Mouse (Mus musculus) embryo, embryonic 11 days (tissue): ENCODE measurements at regions not wholly inside any gene's neighbourhood (a gene's known extent, or its start where the extent isn't known, plus 50 kb on each side); places are given as distances from the start of the nearest gene placed in this dataset.

Experiments used
- DNase-seq: peaks from one replicate; pipeline ENCODE4 v3.0.0-alpha.2; 2015

DNA sequence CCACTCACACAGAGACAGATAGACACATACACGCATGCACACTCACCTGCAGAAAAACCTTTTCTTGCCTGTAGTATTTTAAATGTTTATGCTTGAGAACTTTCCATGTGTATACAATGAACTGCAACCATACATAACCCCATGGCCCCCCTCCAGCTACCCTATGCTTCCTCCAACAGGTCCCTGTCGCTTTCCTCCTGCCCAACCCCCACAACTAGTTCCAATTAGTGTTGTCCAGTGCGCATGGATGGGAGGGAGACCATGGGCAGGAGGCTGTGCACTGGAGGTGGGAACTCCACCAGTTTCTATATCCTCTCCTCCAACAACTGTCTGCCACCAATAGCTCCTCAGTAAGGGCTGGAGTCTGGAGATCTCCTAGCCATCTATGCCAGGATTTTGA, 82.9 kb upstream of the Jade1 start:
- no peak for DNase-seq

DNA sequence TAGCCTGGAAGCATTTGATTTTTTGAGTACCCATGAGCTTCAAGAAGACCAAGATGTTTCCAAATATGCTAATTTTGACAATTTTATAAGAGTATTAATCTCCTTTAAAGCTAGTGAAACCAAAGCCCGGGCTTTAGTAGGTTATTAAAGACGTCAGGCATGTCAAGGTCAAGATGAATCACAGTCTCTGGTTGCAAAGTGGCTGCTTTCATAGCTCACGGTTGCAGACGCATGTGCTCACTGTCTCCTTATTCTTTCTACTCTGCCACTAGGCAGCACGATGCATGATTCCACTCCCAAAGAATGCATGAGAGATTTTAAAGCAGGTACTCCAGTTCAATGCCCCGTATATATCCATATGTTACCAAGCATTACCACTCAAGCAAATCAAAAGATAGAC, 86.4 kb upstream of the Jade1 start:
- no peak for DNase-seq

GRCm38 (mm10) chr3:41467857-41468256, 87.7 kb upstream of the Jade1 start:
- no peak for DNase-seq

DNA sequence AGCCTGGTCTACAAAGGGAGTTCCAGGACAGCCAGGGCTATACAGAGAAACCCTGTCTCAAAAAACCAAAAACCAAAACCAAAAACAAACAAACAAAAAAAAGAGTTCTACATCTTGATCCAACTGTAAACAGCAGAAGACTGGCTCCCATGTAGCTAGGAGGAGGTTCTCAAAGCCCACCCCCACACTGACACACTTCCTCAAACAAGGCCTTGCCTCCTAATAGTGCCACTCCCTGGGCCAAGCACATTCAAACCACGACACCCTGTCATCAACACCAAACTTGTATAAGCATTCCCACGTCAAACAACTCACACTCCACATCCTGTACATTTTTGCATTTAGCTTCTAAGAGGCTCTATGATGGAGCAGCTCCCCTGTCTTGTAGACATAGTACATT, 89.6 kb upstream of the Jade1 start:
- DNase-seq = no peak

GRCm38 (mm10) chr3:41462953-41463644, 92.4 kb upstream of the Jade1 start:
- DNase-seq = no peak

DNA sequence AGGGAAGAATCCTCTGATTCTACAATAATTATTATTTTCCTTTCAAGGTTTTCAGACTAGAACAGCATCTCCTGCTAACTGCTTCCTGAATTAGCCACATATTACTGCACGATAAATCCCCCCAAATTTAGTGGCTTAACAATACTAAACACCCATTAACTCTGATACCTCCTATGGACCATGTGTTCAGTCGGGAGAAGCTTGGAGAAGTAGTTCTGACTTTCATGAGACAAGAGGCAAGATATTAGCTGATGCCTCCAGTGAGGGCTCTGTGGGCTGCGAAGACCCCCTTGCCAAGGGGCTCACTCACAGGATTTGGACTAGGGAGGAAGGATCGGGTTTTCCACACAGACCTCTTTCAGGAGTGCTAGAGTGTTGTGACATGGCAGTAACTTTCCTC, 95.4 kb upstream of the Jade1 start:
- no peak for DNase-seq

GRCm38 (mm10) chr3:41458156-41458555, 97.4 kb upstream of the Jade1 start:
- DNase-seq = no peak

DNA sequence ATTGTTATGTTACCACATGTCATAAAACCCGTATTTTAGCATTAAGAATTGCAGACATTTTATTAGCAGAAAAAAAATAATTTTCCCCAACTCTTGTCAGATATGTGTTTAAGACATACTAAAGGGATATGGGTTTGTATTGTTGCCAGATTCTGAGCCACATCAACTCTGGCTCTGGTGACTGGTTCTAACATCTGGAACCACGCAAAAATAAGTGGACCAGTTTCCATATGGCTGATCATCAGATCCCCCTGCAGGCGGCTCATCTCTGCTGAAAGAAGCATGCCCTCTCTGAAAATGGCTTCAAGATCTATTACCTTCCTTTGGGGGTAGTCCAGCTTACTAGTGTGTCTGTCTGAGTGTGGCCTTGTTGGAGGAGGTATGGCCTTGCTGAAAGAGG, 102.0 kb upstream of the Jade1 start:
- DNase-seq = no peak

GRCm38 (mm10) chr3:41452716-41453090, 102.8 kb upstream of the Jade1 start:
- no peak for DNase-seq

DNA sequence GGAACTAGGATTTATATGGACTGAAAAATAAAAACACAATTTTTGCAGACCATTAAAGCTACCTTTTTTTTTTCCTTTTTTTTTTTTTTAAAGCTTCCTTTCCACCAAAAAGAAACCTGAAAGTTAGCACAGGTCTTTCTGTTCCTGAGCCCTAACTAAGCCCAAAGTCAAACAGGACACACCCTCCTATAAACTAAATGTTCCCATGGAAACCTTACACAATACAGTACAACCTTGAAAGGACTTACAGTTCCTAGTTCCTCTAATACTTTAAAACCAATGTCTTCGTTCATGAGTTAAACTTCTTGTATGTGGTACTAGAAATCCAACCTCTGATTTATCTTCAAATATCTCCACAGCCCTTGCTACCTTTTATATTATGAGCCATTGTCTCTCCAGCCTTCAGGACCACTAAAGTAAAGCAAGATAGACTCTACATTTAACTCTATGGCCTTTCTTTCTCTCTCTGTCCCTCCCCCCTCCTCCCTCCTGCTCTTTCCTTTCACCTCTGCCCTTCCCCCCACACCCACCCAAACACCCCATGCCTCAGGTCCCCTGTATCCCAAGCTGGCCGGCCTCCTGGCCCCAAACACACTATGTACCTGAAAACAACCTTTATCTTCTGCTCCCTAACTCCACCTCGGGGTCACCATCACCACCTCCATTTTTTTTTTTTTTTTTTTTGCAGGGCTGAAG, 103.4 kb upstream of the Jade1 start:
- no peak for DNase-seq

GRCm38 (mm10) chr3:41450696-41451095, 104.8 kb upstream of the Jade1 start:
- no peak for DNase-seq

- no peak for DNase-seq
Measured at GRCm38 (mm10) chr3:41444243-41444753, 111.2 kb upstream of the Jade1 start.

DNA sequence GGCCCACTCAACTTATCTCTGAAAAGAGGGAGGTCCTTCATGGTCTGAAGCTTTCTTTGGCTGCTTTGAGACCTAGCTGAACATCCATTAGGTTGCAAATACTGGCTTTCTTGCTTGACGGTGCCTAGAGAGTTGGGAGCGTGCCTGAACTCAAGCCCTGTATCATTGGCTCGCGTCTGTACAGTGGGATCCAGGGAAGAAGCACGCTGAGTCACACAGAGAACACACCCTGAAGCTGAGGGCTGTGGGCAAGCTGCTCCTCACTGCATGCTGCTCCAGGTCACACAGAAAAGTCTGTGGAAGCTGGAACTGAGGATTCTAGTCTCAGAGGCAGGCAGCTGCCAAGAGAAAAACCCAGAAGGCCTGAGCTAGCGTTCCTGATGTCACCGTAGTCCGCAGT, 119.3 kb upstream of the Jade1 start:
- no peak for DNase-seq

DNA sequence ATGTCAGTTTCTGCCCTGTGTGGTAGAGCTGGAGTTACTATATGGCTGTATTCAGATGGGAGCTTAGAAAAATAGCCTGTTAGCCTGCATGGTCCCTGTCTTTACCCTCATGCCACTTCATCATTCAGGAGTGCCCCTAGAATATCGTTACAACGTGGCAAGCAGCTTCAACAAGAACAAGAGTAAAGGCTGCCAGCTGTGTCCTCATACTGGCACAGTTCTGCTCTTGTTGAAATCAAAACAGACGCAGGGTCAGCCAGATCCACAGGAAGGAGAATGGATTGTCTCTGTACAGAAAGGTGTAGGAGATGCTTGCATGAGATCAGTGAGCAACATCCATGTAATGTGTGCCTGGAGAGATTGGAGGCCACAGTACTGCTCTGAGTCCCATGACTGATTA, 122.4 kb upstream of the Jade1 start:
- no peak for DNase-seq

DNA sequence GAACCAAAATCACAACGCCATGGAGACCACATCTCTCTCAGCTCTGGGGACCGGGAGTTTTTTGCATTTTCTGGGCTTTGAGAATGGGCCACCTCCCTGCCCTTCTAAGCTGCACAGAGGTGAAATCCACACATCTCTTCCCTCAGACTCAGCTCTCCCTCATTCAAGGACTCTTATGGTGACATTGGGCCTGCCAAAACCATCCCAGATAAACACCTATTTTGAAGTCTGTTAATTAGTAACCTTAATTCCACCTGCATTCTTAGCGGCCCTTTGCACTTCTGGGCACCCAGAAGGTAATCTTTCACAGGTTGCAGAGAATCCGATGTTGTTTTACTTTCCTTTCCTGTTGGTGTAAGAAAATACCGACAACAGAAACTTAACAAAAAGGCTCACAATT, 123.2 kb upstream of the Jade1 start:
- no peak for DNase-seq

DNA sequence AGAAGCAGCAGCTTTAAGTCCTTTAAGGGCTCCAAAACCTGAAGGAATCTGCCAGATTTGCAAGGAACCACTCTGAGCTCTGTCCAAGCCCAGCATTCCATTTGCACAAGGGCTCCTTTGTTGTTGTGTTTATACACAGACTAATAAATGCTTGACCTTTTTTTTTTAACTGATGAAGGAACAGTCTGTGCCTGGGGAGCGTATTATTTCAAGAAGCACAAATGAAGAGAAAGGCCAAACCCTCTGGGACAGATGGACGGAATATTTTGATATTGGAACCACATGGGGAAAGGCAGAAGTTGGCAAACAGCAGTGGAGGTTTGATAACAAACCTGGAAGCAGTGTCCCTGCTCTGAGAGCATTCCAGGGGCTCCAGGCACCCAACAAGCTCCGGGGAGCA, 125.3 kb upstream of the Jade1 start:
- DNase-seq = peak; percentile 38

DNA sequence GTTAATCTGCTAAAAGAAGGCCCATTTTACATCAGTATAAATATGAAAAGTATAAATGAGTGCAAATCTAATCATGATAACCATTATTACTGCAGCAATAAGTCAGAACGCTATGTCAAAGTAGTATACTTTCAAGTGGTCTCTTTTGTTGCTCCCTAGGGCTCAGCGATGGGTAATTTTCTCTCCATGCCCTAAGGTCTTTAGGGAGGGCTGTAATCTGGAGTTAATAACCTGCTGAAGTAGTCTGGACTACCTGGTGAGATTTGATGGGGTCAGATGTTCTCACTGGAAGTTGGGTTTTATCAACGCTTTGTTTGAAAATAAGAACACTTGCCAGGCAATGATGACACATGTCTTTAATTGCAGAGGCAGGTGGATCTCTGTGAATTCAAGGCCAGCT, 128.6 kb upstream of the Jade1 start:
- no peak for DNase-seq

GRCm38 (mm10) chr3:41425863-41426262, 129.7 kb upstream of the Jade1 start:
- DNase-seq = no peak

GRCm38 (mm10) chr3:41424142-41424939, 131.2 kb upstream of the Jade1 start:
- no peak for DNase-seq

DNA sequence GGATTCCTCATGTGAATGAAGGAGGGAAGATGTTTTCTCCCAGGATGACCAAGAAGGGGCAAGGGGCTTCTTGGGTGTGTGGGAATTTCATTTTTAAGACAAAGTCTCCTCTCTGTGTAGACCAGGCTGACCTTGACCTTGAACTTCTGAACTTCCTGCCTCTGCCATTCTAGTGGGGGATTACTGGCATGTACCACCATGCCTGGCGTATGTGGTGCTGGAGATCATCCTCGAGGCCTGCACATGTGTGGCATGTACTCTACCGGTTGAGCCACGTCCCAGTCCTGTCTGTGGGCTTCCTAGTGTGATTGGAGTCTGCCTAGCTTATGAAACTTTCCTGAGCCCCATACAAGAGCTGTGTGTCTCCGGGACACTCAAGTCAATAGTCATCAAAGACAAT, 131.9 kb upstream of the Jade1 start:
- DNase-seq = no peak

DNA sequence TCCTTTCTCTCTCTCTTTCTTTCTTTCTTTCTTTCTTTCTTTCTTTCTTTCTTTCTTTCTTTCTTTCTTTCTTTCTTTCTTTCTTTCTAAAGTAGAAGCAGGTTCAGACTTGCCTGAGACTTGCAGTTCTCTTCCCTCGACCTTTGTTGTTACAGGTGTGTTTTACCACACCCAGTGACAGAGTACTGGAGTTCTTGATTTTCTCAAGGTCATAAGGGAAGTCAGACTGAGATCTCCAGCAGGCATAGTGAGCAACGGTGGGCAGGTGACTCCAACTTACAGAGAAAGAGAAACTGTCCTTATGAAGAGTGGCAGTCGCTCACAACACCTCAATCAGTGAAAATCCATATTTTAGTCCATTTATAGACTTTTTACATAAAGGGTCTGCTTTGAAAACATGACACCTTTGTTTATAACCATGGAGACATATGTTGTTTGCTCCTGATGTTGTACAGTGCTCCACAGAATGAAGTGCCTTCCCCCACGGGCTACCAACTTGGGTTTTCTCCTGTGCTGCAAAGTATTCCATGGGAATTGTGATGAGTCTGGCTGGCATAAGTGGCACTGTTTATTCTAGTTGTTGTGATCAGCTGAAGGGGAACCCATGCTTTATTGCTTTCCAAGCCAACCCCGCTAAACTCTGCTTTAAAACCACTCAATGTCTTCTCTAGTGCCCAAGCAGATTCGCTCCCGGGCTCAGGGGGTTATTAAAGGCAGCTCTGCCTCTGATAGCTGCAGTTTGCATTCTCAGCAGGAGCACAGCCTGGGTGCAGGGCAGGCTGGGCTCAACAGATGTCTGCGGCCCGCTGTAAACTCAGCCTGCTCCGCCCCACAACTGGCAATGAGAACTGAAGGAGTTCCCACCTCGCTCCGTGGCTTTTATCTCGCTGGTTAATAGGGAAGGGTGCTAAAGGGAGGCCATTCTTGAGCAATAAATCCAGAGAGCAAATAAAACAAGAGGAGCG, 132.6 kb upstream of the Jade1 start:
- DNase-seq = peak; percentile 45

- DNase-seq = no peak
Measured at GRCm38 (mm10) chr3:41413771-41414170, 141.8 kb upstream of the Jade1 start.

GRCm38 (mm10) chr3:41412698-41413097, 142.8 kb upstream of the Jade1 start:
- DNase-seq = no peak
